Mouse (Mus musculus): ENCODE results near the gene Ppm1m. TPM values are rescaled to one million over a fixed set of nuclear protein-coding genes. Genes with fewer than 3 reads are reported as not detected.
A peak's percentile ranks its signal among the peaks of the same experiment; 100 is the strongest.

The Ppm1m gene
- 26.7 and 29.0 TPM in 2 replicates for polyA plus RNA-seq (2015; fragmentation: Nextera tagmentation; extraction: Ambion mirVana)

GRCm38 (mm10) chr9:106199535-106200272 lies at the start of gene Ppm1m:
Gene Ppm1m (minus strand): TSS chr9:106199746.
- ATAC-seq (ENCODE audit: extremely low read depth, insufficient number of reproducible peaks, low FRiP score, low TSS enrichment): no peak

GRCm38 (mm10) chr9:106242813-106243488 lies 43.4 kb upstream of the Ppm1m start:
- peak overlapping the region; percentile 4 for H3K4me2 ChIP-seq
- no peak overlapping the region for H3K4me3 ChIP-seq
- WGBS: 49% methylated on average over 19 of the region's 19 CpGs
- H3K36me3 ChIP-seq: peaks cover 64% of the 10 kb centered on the region
- no peaks in the 10 kb centered on the region for H3K27me3 ChIP-seq (replicated peaks)
- peak overlapping the region; percentile 65 for H3K27ac ChIP-seq (replicated peaks)
- no peaks in the 10 kb centered on the region for H3K9me3 ChIP-seq
- H3K9ac ChIP-seq: no peak overlapping the region
- ATAC-seq (ENCODE audit: extremely low read depth, insufficient number of reproducible peaks, low FRiP score, low TSS enrichment): no peak
- H3K4me1 ChIP-seq: peaks cover 21% of the 10 kb centered on the region

More at GRCm38 (mm10) chr9:106199535-106200272, at the start of gene Ppm1m:
- H3K4me3 ChIP-seq: peak within 1 kb of the TSS; percentile 74
- peak within 1 kb of the TSS; percentile 58 for H3K27ac ChIP-seq (replicated peaks)
- H3K9ac ChIP-seq: peak within 1 kb of the TSS; percentile 92
- 40% methylated on average over 18 of the region's 18 CpGs for WGBS
- H3K27me3 ChIP-seq (replicated peaks): no peaks in the 10 kb centered on the region
- no peaks in the 10 kb centered on the region for H3K9me3 ChIP-seq
- H3K4me2 ChIP-seq: peak within 1 kb of the TSS; percentile 72
- peaks cover 26% of the 10 kb centered on the region for H3K36me3 ChIP-seq
- peaks cover 41% of the 10 kb centered on the region for H3K4me1 ChIP-seq

GRCm38 (mm10) chr9:106241541-106242164 lies 42.1 kb upstream of the Ppm1m start:
- Histone ChIP-seq H3K27me3 (replicated peaks) (no peaks in the 10 kb centered on the region), H3K27ac (replicated peaks) (no peak overlapping the region), H3K9ac (no peak overlapping the region), H3K4me2 (no peak overlapping the region), H3K4me1 (peaks cover 15% of the 10 kb centered on the region), H3K4me3 (no peak overlapping the region), H3K9me3 (no peaks in the 10 kb centered on the region), H3K36me3 (peaks cover 77% of the 10 kb centered on the region)
- WGBS: 83% methylated on average over 10 of the region's 10 CpGs
- ATAC-seq (ENCODE audit: extremely low read depth, insufficient number of reproducible peaks, low FRiP score, low TSS enrichment): no peak

GRCm38 (mm10) chr9:106237878-106238277 lies 38.3 kb upstream of the Ppm1m start:
- Histone ChIP-seq H3K4me1 (peaks cover 14% of the 10 kb centered on the region), H3K27ac (replicated peaks) (no peak overlapping the region), H3K4me2 (no peak overlapping the region), H3K9me3 (no peaks in the 10 kb centered on the region), H3K36me3 (peaks cover 100% of the 10 kb centered on the region), H3K4me3 (no peak overlapping the region), H3K27me3 (replicated peaks) (no peaks in the 10 kb centered on the region), H3K9ac (no peak overlapping the region)
- WGBS: 88% methylated on average over 10 of the region's 10 CpGs
- ATAC-seq (ENCODE audit: extremely low read depth, insufficient number of reproducible peaks, low FRiP score, low TSS enrichment): no peak

- Histone ChIP-seq H3K4me3 (no peak overlapping the region), H3K27me3 (replicated peaks) (no peaks in the 10 kb centered on the region), H3K9me3 (no peaks in the 10 kb centered on the region), H3K36me3 (peaks cover 100% of the 10 kb centered on the region), H3K9ac (no peak overlapping the region), H3K4me2 (no peak overlapping the region), H3K4me1 (peaks cover 14% of the 10 kb centered on the region), H3K27ac (replicated peaks) (no peak overlapping the region)
- 81% methylated on average over 8 of the region's 8 CpGs for WGBS
- no peak for ATAC-seq (ENCODE audit: extremely low read depth, insufficient number of reproducible peaks, low FRiP score, low TSS enrichment)
These were observed 37.9 kb upstream of the Ppm1m start for GRCm38 (mm10) chr9:106237401-106237800.

GRCm38 (mm10) chr9:106236818-106237211 lies 37.3 kb upstream of the Ppm1m start:
- H3K27ac ChIP-seq (replicated peaks): no peak overlapping the region
- H3K4me3 ChIP-seq: no peak overlapping the region
- H3K9me3 ChIP-seq: no peaks in the 10 kb centered on the region
- no peak overlapping the region for H3K4me2 ChIP-seq
- WGBS: 75% methylated on average over 3 of the region's 3 CpGs
- H3K9ac ChIP-seq: no peak overlapping the region
- H3K27me3 ChIP-seq (replicated peaks): no peaks in the 10 kb centered on the region
- peaks cover 14% of the 10 kb centered on the region for H3K4me1 ChIP-seq
- ATAC-seq (ENCODE audit: extremely low read depth, insufficient number of reproducible peaks, low FRiP score, low TSS enrichment): no peak
- H3K36me3 ChIP-seq: peaks cover 98% of the 10 kb centered on the region

- peaks cover 93% of the 10 kb centered on the region for H3K36me3 ChIP-seq
- WGBS: 91% methylated on average over 23 of the region's 23 CpGs
- H3K4me1 ChIP-seq: peaks cover 14% of the 10 kb centered on the region
- ATAC-seq (ENCODE audit: extremely low read depth, insufficient number of reproducible peaks, low FRiP score, low TSS enrichment): no peak
- no peaks in the 10 kb centered on the region for H3K27me3 ChIP-seq (replicated peaks)
- no peak overlapping the region for H3K4me3 ChIP-seq
- H3K9me3 ChIP-seq: no peaks in the 10 kb centered on the region
- no peak overlapping the region for H3K27ac ChIP-seq (replicated peaks)
- no peak overlapping the region for H3K9ac ChIP-seq
- no peak overlapping the region for H3K4me2 ChIP-seq
These were observed 36.7 kb upstream of the Ppm1m start for GRCm38 (mm10) chr9:106236156-106236817.

- no peak for ATAC-seq (ENCODE audit: extremely low read depth, insufficient number of reproducible peaks, low FRiP score, low TSS enrichment)
- H3K27me3 ChIP-seq (replicated peaks): no peaks in the 10 kb centered on the region
- H3K36me3 ChIP-seq: peaks cover 83% of the 10 kb centered on the region
- no peak overlapping the region for H3K4me3 ChIP-seq
- peaks cover 14% of the 10 kb centered on the region for H3K4me1 ChIP-seq
- no peak overlapping the region for H3K27ac ChIP-seq (replicated peaks)
- WGBS: 78% methylated on average over 23 of the region's 23 CpGs
- no peak overlapping the region for H3K9ac ChIP-seq
- no peak overlapping the region for H3K4me2 ChIP-seq
- no peaks in the 10 kb centered on the region for H3K9me3 ChIP-seq
These were observed 35.8 kb upstream of the Ppm1m start for GRCm38 (mm10) chr9:106235194-106235830.

- ATAC-seq (ENCODE audit: extremely low read depth, insufficient number of reproducible peaks, low FRiP score, low TSS enrichment): no peak
- Histone ChIP-seq H3K36me3 (peaks cover 70% of the 10 kb centered on the region), H3K9ac (no peak overlapping the region), H3K9me3 (no peaks in the 10 kb centered on the region), H3K4me1 (peaks cover 14% of the 10 kb centered on the region), H3K27me3 (replicated peaks) (no peaks in the 10 kb centered on the region), H3K4me3 (no peak overlapping the region), H3K27ac (replicated peaks) (no peak overlapping the region), H3K4me2 (no peak overlapping the region)
- WGBS: 78% methylated on average over 6 of the region's 6 CpGs
These were observed 34.4 kb upstream of the Ppm1m start for GRCm38 (mm10) chr9:106233953-106234352.

- H3K27ac ChIP-seq (replicated peaks): no peak overlapping the region
- H3K4me2 ChIP-seq: no peak overlapping the region
- H3K4me1 ChIP-seq: peaks cover 21% of the 10 kb centered on the region
- peaks cover 60% of the 10 kb centered on the region for H3K36me3 ChIP-seq
- H3K9ac ChIP-seq: no peak overlapping the region
- WGBS: 76% methylated on average over 3 of the region's 3 CpGs
- no peaks in the 10 kb centered on the region for H3K27me3 ChIP-seq (replicated peaks)
- no peak overlapping the region for H3K4me3 ChIP-seq
- no peak for ATAC-seq (ENCODE audit: extremely low read depth, insufficient number of reproducible peaks, low FRiP score, low TSS enrichment)
- H3K9me3 ChIP-seq: no peaks in the 10 kb centered on the region
These were observed 33.4 kb upstream of the Ppm1m start for GRCm38 (mm10) chr9:106232956-106233355.

- Histone ChIP-seq H3K27me3 (replicated peaks) (no peaks in the 10 kb centered on the region), H3K36me3 (peaks cover 48% of the 10 kb centered on the region), H3K4me2 (no peak overlapping the region), H3K4me1 (peaks cover 28% of the 10 kb centered on the region), H3K9ac (no peak overlapping the region), H3K9me3 (no peaks in the 10 kb centered on the region), H3K4me3 (no peak overlapping the region), H3K27ac (replicated peaks) (no peak overlapping the region)
- WGBS: 65% methylated on average over 4 of the region's 4 CpGs
- ATAC-seq (ENCODE audit: extremely low read depth, insufficient number of reproducible peaks, low FRiP score, low TSS enrichment): no peak
These were observed 32.3 kb upstream of the Ppm1m start for GRCm38 (mm10) chr9:106231816-106232215.
